Mouse (Mus musculus) midbrain, postnatal 0 days (tissue): ENCODE results near the gene Gm39115. TPM values are rescaled to one million over a fixed set of nuclear protein-coding genes. Genes with fewer than 3 reads are reported as not detected.
A peak's percentile ranks its signal among the peaks of the same experiment; 100 is the strongest.
"Not testable (repeated sequence)": the region's sequence is repeated elsewhere in the genome, so short reads cannot be mapped to it uniquely, and the experiment has no call there.

Experiments used
- ATAC-seq: fragments of 200-750 bp; cut with Nextera tagmentation; 2 replicates; pipeline ENCODE4 v1.8.0; 2017; ENCODE audit warnings: moderate number of reproducible peaks, mild to moderate bottlenecking, moderate TSS enrichment, moderate library complexity; ENCODE audit not compliant: low FRiP score
- DNase-seq: peaks from one replicate; pipeline ENCODE4 v3.0.0-alpha.2; 2015; ENCODE audit warnings: low spot score
- H3K27ac ChIP-seq: fragments of 300-500 bp; sonication (generic); 2 replicates; pipeline ENCODE4 v1.5.1; 2014; ENCODE audit warnings: low read depth, mild to moderate bottlenecking, low read length, mixed read lengths
- H3K27me3 ChIP-seq: fragments of 300-500 bp; sonication (generic); 2 replicates; pipeline ENCODE4 v1.6.1; 2014; ENCODE audit warnings: low read length, control low read depth, mixed read lengths; ENCODE audit not compliant: insufficient read depth
- H3K36me3 ChIP-seq: fragments of 300-500 bp; sonication (generic); 2 replicates; pipeline ENCODE4 v1.6.1; 2014; ENCODE audit warnings: low read length, control low read depth, mixed read lengths; ENCODE audit not compliant: insufficient read depth
- H3K4me1 ChIP-seq: fragments of 300-500 bp; sonication (generic); 2 replicates; pipeline ENCODE4 v1.6.1; 2014; ENCODE audit warnings: mild to moderate bottlenecking, control low read depth, antibody characterized with exemption, low read length, mixed read lengths; ENCODE audit not compliant: insufficient read depth
- H3K4me2 ChIP-seq: fragments of 300-500 bp; sonication (generic); 2 replicates; pipeline ENCODE4 v1.6.1; 2014; ENCODE audit warnings: low read depth, mild to moderate bottlenecking, low read length, mixed read lengths; ENCODE audit not compliant: poor library complexity, severe bottlenecking
- H3K4me3 ChIP-seq: fragments of 300-500 bp; sonication (generic); 2 replicates; pipeline ENCODE4 v1.5.1; 2014; ENCODE audit warnings: low read depth, mild to moderate bottlenecking, low read length, moderate library complexity
- H3K9ac ChIP-seq: fragments of 300-500 bp; sonication (generic); replicated peaks from 2 replicates; pipeline ENCODE4 v1.6.1; 2014; ENCODE audit warnings: mild to moderate bottlenecking, low read length, moderate library complexity, mixed read lengths; ENCODE audit not compliant: poor library complexity, severe bottlenecking
- H3K9me3 ChIP-seq: fragments of 300-500 bp; sonication (generic); 2 replicates; pipeline ENCODE4 v1.6.1; 2016; ENCODE audit warnings: low read length, control low read depth
- CTCF ChIP-seq: IDR thresholded peaks from 2 replicates; pipeline ENCODE4 v1.5.1; 2016; ENCODE audit warnings: antibody characterized with exemption, mild to moderate bottlenecking
- WGBS: fragments of 180-500 bp; shearing (Covaris S2); extraction: QIAGEN DNeasy Blood & Tissue Kit; methylation state at CpG from one replicate; pipeline ENCODE4 v1.1.7; 2014; 5-methylcytosine and 5-hydroxymethylcytosine counted together
- polyA plus RNA-seq: library from polyadenylated mRNA; unstranded; fragments of >200 nt; fragmentation: Nextera tagmentation; extraction: Ambion mirVana; gene quantifications from 2 replicates; pipeline ENCODE4 v1.2.1, GENCODE M21; 2015
- total RNA-seq: library from RNA; depleted of rRNA; stranded (reverse); fragments of >200 nt; gene quantifications from 2 replicates; pipeline ENCODE4 v1.2.3, GENCODE M21; 2014

Gm39115 gene
- total and polyA plus RNA-seq, 2 experiments from 2014 or later, result not detected

- H3K4me1 ChIP-seq, result no peaks in the 10 kb centered on the region
- ATAC-seq (no peak), DNase-seq (no peak)
- TF ChIP-seq CTCF, result no peak
- no peak overlapping the region for H3K4me3 ChIP-seq
- no peak overlapping the region for H3K27ac ChIP-seq
- 92% methylated on average over 3 of the region's 3 CpGs for WGBS
- no peaks in the 10 kb centered on the region for H3K9me3 ChIP-seq
- H3K4me2 ChIP-seq, result no peak overlapping the region
- no peaks in the 10 kb centered on the region for H3K27me3 ChIP-seq
- H3K9ac ChIP-seq, result no peak overlapping the region
- H3K36me3 ChIP-seq, result no peaks in the 10 kb centered on the region
These were observed 23.5 kb upstream of the Gm39115 start for GRCm38 (mm10) chr7:142159366-142159765.

DNA sequence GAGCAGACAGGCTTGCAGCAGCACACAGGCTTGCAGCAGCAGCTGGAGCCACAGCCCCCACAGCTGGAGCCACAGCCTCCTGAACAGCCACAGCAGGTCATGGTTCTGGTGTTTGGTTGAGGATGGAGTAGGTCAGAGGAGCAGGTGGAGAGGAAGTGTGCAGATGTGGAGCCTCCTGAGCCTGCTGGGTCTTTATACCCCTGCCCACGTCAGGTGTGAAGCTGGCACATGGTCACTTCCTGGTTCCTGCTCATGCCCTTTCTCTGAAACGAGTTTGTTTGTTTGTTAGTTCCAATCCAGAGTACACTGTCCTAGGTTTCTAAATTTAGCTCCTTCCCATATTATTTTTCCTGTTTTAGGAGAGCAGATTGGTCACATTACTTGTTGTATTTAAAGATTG is 21.2 kb upstream of the Gm39115 start, which contains the start of gene Gm29735:
Gene Gm29735, minus strand, starts transcription at position 101 of the 400 bp plus-strand sequence.
- not testable (repeated sequence) for DNase-seq, H3K4me3 ChIP-seq, H3K9me3 ChIP-seq, H3K27me3 ChIP-seq, ATAC-seq, H3K4me1 ChIP-seq, H3K36me3 ChIP-seq, H3K4me2 ChIP-seq, H3K9ac ChIP-seq, H3K27ac ChIP-seq
- 59% methylated on average over 2 of the region's 2 CpGs for WGBS

DNA sequence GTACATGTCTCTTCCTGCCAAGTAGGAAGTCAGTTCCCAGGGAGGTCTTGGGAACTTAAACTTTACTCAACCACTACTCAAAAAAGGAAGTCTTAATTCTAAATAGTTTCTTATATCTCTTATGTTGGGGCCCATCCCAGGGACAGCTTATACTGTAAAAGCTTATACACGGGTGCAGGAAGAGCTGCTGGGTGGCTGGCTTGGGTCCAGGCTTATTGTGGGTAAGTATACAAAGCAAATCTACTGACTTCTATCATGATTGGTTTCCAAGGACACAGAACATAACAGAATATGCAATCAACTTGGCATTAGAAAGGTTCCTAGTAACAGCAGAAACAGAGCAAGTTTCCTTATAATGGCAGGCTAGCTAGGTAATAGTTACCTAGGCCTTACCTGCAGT is 19.5 kb upstream of the Gm39115 start:
- no peaks in the 10 kb centered on the region for H3K9me3 ChIP-seq
- TF ChIP-seq CTCF, result no peak
- no peak for DNase-seq
- H3K9ac ChIP-seq, result no peak overlapping the region
- H3K4me3 ChIP-seq, result no peak overlapping the region
- 53% methylated on average over 1 of the region's 1 CpGs for WGBS
- H3K27ac ChIP-seq, result no peak overlapping the region
- ATAC-seq, result no peak
- no peaks in the 10 kb centered on the region for H3K27me3 ChIP-seq
- H3K4me1 ChIP-seq, result no peaks in the 10 kb centered on the region
- no peaks in the 10 kb centered on the region for H3K36me3 ChIP-seq
- H3K4me2 ChIP-seq, result no peak overlapping the region

GRCm38 (mm10) chr7:142152191-142152590 is 16.4 kb upstream of the Gm39115 start:
- Histone ChIP-seq H3K4me2 (no peak overlapping the region), H3K4me1 (no peaks in the 10 kb centered on the region), H3K27ac (no peak overlapping the region), H3K4me3 (no peak overlapping the region), H3K27me3 (no peaks in the 10 kb centered on the region), H3K36me3 (no peaks in the 10 kb centered on the region), H3K9ac (no peak overlapping the region), H3K9me3 (no peaks in the 10 kb centered on the region)
- no peak for TF ChIP-seq CTCF
- no peak for DNase-seq
- WGBS, result 88% methylated on average over 4 of the region's 4 CpGs
- no peak for ATAC-seq

DNA sequence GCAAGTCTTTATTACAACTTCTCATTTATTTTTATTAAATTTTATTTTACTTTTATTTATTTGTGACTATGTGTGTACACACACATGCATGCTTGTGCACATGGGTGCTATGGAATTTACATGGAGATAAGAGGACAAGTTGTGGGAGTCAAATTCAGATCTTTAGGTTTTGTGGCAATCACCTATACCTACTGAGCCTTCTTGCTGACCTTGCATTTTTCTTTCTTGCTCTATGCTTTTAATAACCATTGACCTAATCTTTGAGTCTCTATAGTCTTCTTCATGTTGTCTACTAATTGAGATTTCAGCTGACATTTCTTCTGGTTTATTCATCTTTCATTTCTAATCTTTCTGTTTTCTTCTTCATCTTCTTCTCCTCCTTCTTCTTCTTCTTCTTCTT is 12.8 kb upstream of the Gm39115 start:
- no peak for TF ChIP-seq CTCF
- Histone ChIP-seq H3K9me3 (no peaks in the 10 kb centered on the region), H3K4me3 (no peak overlapping the region), H3K36me3 (no peaks in the 10 kb centered on the region), H3K27me3 (no peaks in the 10 kb centered on the region), H3K27ac (no peak overlapping the region), H3K9ac (no peak overlapping the region), H3K4me2 (no peak overlapping the region), H3K4me1 (no peaks in the 10 kb centered on the region)
- ATAC-seq (no peak), DNase-seq (no peak)

GRCm38 (mm10) chr7:142146033-142146432 is 10.2 kb upstream of the Gm39115 start:
- no peaks in the 10 kb centered on the region for H3K36me3 ChIP-seq
- H3K27ac ChIP-seq, result no peak overlapping the region
- TF ChIP-seq CTCF, result peak; percentile 67
- WGBS, result 3% methylated on average over 1 of the region's 1 CpGs
- DNase-seq, result peak; percentile 71
- no peak overlapping the region for H3K9ac ChIP-seq
- no peak overlapping the region for H3K4me3 ChIP-seq
- H3K4me1 ChIP-seq, result no peaks in the 10 kb centered on the region
- H3K9me3 ChIP-seq, result no peaks in the 10 kb centered on the region
- no peak overlapping the region for H3K4me2 ChIP-seq
- no peaks in the 10 kb centered on the region for H3K27me3 ChIP-seq
- ATAC-seq, result no peak
